Mouse (Mus musculus) gonadal fat pad, adult 2 months (tissue): Measurements from ENCODE around the gene Tmem94. TPM values are rescaled to one million over a fixed set of nuclear protein-coding genes. Genes with fewer than 3 reads are reported as not detected.

Experiments used
- DNase-seq: peaks from one replicate; pipeline ENCODE4 v3.0.0-alpha.2; 2012; ENCODE audit warnings: low read depth
- polyA plus RNA-seq: library from polyadenylated mRNA; depleted of rRNA; stranded (reverse); fragments of >200 nt; gene quantifications from 2 replicates; pipeline ENCODE4 v1.2.3, GENCODE M21; 2012

Tmem94 gene
- polyA plus RNA-seq, 1 experiment: 63.0 TPM

DNA sequence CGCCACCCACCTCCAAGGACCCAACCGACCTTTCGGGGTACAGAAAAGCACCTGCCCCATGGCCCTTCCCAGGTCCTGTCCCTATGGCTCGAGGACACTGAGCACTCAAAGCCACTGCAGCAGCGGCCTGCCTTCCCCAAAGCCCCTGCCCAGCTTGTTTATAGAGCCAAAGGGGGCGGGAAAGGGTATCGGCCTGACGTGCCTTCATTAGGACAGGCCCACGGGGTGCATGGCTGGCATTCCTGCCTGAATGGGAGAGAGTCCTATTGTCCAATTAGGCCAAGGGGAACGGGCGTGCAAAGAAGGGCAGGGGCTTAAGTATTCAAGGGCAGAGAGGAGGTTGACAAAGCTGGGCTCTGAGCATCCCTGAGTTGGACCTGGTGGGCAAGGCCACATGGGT lies 42.7 kb downstream of the Tmem94 start:
- DNase-seq: no peak

DNA sequence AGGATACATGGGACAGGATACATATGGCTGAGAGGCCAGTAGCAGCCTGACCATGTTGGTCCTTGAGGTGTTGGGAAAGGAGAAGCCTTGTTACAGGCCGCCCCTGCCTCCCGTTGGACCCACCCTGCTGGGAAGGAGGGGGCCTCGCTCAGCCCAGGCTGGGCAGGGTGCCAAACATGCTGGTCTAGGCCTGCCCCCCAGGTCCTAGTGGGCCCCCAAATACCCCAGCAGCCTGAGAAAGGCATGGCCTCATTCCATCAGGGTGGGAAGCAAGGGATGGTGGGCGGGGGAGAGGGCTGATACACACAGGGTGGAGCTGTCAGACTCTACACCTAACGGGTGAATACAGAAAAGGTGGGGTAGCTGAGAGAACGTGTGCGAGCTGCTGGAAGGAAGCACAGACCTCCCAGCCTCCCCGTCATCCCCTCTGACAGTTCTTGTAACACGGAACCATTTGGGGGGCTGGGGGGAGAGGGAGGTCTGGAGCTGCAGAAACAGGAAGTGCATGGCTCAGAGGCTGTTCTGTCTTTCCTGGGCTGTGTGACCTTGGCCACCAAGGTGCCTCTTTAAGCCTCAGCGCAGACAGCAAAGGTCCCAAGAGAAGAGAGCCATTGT lies 43.6 kb downstream of the Tmem94 start:
- DNase-seq: no peak

DNA sequence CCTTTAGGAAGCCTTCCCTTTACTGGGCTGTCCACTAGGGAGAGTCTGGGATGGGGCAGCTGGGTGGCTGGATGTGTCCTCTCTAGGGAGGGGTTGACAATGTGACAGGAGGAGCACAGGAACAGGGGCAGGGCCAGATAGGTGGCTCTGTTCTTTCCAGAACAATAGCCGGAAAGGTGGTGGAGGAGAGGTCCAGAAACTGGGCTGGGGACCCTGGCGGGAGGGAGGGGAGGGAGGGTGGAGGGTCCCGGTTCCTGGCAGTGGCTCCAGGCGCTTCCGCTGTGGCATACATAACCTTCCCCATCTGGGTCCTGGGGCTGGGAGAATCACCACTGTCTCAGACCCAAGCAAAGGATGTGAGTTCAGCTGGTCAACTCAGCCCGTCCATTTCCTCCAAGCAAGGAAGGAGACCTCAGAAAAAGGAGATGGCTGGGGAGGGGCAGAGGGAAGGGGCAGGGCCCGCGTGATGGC lies 44.1 kb downstream of the Tmem94 start:
- DNase-seq: no peak

DNA sequence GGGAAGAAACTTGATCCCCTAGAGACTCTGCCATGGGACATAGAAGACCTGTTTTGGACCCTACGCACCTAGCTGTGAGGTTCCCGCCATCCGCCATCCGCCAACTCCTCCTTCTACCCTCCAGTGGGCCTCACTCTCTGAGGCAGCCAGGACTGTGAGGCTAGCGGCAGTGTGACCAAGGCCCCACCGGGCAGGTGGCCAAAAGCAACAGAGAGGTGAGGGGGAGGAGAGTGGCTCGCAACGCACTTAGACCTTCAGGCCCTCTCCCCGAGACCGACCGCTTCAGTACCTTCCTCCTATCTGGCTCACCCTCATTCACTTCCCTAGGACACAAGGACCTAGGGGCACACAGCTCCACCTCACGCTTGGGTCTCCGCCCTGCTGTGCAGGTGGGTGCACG lies 45.1 kb downstream of the Tmem94 start:
- no peak for DNase-seq

DNA sequence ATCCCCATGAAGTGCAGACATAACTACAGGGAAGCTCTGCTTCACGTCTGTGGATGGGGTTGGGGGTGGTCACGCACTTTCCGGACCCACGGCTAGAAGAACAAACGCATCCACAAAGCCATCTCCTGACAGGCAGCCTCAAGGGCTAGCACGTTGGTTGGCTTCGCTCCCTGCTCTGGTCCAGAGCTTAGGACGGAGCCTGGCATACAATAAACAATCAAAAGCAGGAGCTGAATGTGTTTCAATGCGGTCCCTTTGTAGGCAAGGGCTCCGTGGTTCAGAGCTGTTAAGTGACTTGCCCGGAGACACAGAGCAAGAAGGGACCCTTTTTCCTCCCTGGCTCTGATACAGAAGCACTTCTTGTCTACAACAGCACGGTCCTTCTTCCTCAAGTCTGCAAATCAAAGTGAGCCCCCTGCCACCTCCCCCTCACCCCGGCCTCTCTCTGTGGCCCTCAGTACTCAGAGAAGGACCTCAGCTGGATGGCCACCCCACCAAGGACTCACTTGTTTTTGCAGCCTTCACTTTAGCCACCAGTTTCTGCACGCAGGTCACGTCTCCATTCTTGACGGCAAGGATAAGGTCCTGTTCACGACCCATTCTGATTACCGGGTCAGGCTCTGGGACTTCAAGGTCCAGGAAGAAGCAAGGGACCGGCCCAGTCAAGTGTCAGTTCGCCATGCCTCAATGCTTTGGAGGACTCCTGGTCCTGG lies 46.3 kb downstream of the Tmem94 start:
- no peak for DNase-seq

DNA sequence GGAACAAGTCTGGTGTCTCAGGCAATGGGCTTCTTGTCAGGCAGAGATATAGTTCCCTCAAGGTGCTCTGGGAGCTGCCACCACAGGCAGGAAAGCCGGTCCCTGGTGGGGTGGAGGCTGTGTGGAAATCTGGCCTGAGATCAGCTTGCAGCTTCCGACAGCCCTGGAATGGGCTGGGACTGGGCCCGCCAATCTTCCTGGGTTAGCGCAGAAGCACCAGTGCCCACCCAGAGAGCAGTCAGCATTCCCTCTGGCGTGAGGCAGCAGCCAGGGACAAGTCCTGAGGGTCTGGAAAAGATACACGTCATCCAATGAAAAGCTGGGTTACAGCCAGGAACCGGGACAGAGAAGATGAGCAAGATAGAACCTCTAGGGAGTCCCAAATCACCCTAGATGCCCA lies 46.9 kb downstream of the Tmem94 start:
- DNase-seq: no peak

DNA sequence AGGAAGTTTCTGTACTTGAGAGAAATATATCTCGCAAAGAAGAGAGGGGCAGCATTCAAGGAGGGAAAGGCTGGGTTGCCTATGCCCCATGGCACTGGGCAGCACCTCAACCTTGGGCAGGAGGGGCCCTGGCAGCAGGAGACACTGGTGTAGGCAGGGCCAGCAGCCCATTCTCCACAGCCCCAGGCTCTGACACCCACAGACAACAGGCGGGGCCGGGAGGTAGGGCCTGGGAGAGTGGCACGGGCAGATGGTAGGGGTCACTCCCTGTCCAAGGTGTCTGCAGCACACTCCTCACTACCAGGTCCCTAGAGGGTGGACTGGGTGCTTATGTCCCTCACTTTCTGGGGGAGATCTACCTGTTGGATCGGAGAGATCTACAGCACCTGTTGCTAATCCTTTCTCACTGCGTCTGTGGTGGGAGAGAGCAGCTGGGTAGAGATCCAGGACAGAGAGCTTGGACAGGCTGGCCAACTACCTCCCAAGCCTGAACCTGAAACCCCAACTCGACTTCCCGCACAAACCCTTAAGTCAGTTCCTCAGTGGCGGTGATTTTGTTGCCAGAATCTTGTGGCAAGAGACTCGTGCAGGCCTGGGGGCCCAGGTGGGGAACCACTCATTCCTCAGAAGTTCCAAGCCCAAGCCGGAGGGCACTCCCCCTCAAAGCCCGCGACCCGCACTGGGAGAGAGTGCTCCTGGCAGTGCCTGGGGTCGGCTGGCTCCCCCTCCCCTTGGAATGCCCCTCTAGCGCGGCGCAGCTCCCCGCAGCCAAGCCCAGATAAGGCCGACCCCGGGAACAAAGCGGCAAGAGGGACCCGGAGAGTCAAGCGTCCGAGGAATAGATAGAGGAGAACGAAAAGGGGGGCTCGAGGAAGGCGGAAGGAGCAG lies 47.5 kb downstream of the Tmem94 start:
- no peak for DNase-seq

DNA sequence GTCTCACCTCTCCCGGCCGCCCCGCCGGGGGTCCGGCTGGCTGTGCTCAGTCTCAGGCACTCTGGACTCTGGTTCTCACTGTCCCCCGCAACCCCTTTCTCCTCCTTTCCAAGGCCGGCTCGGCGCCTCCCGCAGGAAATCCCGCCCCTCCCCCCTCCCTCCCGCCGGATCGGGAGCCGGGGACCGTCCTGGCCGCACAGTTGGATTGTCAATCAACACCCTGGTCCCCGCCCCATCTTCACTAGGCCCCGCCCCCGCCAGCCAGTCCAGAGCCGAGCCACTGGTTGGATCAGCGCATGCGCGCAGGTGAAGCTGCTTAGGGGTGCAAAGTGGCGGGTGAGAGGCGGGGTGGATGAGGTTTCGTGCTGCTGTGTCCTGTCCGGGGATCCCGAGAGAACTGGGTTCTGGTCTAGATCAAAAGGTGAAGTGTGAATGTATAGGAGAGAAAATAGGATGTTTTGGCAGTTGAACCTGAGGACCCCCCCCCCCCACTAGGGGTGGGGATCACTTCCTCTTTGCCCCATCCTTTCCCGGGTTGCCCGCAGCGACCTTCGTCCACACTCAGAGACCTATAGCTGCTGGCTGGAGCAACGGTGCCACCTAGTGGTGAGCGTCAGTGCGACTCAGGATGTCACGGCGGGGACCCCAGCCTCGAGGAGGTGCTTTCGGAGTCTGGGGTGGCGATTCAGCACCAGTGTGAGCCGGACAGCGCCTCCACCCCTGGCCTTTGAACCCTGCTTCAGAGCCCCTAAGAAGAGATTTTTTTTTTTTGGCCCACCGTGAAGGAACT lies 48.5 kb downstream of the Tmem94 start, which contains the start of gene Caskin2:
TSS of gene Caskin2 (minus strand) at position 133 of the 790 bp plus-strand sequence.
- DNase-seq: no peak

DNA sequence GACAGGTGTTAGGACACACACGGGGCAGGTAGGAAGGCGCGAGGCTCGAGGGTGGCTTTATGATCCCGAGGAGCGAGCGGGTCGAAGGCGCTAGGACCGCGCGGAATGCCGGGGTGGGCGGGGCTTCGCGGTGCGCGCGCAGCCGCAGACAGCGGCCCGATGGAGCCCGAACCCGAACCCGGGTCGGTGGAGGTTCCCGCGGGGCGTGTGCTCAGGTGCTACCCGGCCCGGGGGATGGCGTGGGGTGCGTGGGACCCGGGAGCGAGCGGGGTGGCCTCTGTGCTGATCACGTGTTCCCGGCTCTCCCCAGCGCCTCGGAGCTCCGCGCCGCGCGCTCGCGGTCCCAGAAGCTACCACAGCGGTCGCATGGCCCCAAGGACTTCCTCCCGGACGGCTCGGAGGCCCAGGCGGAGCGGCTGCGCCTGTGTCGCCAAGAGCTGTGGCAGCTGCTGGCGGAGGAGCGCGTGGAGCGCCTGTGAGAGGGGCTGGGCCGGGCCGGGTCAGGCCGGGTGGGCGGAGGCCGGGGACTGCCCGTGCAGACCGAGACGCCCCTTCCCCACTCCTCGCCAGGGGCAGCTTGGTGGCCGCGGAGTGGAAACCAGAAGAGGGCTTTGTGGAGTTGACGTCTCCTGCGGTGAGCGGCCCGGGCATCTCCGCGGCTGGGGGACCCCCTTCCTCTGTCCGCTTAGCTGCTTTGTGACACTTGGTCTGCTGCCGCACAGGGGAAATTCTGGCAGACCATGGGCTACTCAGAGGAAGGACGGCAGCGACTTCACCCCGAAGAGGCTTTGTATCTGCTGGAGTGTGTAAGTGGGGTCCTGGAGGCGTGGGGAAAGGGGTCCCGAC lies 49.6 kb downstream of the Tmem94 start, which contains the start of gene Tsen54:
TSS of gene Tsen54 (plus strand) at position 120 of the 846 bp plus-strand sequence.
- DNase-seq: no peak

DNA sequence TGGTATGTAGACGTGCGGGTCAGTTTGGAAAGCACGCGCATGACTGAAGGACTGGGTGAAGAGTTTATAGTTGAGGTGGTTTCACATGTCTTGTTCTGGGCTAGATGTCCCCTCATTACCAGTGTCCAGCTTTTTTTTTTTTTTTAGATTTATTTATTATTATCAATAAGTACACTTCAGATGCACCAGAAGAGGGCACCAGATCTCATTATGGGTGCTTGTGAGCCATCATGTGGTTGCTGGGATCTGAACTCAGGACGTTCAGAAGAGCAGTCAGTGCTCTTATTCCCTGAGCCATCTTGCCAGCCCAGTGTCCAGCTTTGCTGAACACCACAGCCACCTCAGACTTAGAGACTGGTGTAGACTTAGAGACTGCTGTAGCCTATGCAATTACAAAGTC lies 52.1 kb downstream of the Tmem94 start:
- DNase-seq: no peak

DNA sequence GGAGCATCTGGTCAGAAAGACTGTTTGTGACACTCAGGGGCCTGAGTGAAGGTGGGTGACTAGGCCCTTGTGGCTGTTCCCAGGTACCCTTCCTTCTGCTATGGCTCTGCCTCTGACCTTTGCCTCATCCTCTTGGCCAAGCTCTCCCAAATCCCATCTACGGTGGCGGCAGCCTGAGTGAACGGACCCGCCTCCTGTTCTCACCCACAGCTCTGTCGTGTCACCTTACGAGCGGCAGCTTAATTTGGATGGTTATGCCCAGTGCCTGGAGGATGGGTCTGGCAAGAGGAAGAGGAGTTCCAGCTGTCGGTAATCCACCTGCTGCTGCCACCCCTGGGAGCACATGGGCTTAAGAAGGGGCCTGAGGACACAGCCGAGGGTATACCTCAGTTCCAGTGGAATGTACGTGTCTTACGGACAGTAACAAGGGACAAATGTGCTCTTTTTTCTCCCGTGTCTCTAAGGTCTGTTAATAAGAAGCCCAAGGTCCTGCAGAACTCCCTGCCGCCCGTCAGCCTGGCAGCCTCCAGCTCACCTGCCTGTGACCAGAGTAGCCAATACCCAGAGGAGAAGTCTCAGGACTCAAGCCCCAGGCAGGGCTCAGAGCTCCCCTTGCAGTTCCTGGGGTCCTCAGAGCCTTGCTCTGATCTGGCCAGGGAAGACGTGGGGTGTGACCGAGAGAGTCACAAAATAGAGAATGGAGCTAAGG lies 54.8 kb downstream of the Tmem94 start:
- no peak for DNase-seq

DNA sequence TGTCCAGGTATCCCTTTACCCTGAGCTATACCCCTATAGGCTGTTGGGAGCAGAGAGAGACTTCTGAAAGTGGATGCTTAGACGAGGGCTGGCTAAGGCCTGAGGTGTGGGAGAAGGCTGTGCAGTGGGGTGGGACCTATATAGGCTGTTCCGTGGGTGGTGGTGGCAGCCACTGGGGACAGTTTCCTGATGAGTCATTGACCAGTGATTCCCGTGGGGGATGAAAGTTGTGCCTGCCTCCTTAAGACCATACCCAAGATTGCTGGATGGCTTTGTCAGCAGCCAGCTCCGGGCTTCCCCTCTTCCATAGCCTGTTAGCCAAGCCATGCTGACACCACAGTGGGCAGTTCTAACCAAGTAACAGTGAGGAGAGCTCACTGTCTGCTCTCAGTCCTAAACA lies 55.8 kb downstream of the Tmem94 start:
- DNase-seq: no peak

DNA sequence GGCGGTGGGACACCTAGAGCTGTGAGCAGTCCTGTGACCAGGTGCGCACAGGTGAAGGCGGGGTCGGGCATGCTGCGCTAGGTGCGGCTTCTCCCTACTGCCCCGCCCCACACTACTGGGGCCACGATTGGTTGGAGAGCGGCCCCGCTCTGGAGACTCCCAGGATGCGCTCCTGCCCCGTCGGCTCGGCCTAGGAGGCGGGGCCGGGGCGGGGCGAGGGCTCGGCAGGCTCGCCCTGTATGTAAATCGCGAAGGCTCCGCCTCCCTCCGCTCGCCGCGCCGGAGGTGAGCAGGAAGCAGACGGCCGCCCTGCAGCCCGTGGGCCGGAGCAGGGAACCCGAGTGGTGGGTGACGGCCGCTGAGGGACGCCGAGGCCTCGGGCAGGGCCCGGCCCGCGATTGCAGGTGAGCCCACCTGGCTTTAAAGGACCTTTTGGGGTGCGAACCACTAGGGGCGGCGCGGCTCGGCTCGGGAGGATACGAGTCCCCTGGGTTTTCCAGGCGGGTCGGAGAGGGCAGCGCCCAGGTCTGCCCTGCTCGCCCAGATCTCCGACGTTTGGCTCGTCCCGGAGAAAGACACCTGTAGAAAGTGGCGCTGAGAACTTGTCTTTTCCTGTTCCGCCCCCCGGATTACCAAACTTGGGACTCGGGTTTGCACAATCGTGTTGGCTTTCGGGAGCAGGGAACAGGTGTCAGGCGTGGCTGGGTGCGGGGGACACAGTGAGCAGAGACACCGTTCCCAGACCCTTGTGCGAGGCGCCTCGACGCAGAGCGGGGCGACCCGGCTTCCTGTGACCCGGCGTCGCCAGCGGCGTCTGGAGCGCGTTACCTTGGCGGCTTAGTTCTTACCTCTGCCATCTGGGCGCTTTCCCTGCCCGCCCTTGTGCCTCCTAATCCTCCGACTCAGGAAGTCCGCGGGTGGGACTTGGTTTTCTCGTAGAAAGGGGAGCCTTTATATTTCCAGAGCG lies 58.8 kb downstream of the Tmem94 start, which contains the start of gene Llgl2:
TSS of gene Llgl2 (plus strand) at position 276 of the 967 bp plus-strand sequence.
- no peak for DNase-seq

DNA sequence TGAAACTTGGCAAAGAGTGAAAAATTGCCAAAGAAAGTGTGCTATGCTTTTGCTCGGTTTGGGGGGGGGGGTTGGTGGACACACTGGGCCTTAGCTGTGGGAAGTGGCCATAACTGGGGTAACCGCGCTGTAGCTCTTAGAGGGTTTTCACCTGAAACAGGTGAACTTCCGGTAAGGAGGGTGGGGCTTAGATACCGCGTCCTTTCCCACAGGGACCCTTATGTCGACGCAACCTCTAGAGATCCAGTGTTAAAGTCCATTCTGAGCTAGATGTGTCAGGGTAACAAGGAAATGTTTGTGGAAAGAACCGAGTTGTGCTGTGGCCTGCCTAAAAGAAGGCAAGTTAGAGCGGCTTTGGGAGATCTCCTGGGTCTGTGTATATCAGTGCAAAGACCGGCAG lies 59.6 kb downstream of the Tmem94 start:
- DNase-seq: no peak

DNA sequence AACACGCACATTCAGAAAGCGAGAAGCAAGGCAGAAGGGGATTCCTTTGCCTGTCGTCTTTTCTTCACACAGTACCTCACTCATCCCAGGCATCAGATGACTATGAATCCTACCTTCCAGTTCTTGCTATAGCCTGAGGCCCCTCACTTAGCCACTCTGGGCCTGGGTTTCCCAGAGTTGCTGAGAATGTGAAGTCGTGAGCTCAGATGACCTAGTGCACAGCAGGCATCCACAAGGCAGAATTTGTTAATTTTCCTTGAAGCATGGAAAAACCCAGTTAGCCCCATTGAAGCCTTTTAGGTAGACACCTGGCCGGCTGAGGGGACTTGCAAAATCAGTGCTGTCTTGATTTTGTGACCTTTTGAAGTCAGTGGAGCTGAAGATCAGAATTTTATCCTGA lies 61.3 kb downstream of the Tmem94 start:
- DNase-seq: no peak

DNA sequence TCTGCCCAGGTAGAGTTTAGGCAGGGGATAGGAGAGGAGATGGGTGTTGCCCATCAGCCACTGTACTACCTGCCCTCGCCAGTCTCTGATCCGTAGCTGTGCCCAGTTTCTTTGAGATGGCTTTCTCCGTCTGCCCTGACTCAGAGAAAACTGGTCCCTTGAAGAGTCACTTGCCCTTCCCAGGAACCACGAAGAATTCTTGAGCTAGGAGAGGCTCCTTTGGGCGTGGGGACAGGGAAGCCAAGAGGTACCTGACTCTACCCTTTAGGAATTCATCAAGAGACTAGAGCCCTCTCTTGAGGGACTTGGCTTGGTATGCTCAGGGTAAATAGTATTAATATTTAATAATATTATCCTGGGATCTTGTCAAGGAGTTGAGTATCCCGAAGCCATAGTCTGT lies 62.4 kb downstream of the Tmem94 start:
- no peak for DNase-seq

DNA sequence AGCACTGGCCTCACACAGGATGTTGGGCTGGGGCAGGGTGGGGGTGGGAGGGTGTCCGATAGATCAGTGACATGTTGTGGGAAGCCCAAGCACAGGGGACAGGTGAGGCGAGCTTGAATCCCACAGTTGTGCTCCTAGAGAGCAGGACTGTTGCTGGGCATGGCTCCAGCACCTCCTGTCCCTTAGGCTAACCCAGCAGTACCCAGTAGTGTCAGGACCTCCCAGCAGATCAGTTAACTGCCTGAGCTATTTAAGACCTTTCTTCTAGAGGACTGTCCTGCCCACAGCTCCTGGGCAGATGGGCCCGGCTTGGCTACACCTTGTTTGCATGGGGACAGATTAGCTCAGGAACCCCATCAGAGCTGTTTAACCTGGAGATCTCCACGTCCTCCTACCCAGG lies 63.8 kb downstream of the Tmem94 start:
- DNase-seq: no peak

DNA sequence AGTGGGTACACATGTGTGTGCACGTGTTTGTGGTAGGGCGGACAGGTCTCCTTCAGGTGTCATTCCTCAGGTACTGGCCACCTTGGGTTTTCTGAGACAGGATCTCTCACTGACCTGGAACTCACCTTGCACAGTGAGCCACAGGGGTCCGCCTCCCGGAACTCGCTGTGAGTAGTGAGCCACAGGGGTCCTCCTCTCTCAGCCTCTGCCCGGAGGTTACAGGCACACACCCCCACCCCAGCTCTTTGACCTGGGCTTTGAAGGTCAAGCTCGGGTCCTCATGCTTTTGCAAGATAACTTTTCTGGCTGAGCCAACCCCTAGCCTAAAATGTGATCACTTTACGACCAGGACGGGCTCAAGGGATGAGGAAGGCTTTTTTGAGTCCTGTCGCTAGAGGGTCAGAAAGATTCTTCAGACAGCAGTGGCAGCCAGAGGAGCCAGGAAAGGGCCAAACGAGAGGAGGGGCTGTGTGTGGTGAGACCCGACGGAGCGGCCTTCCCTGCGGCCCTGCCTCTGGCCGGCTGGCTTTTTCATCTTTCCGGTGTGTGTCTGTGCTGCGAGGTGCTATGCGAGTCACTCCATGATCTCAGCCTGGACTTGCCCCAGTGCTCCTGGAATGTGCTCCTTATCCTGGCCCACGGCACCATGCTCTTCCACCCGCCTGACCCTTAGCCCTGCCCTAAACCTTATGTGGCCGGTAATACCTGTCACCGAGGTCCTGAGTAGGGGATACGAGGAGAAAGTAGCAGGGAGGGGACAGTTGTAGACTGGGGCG lies 65.5 kb downstream of the Tmem94 start:
- DNase-seq: no peak
